ENCODE assay signal across 23 mouse cellular contexts in the genomic region with DNA sequence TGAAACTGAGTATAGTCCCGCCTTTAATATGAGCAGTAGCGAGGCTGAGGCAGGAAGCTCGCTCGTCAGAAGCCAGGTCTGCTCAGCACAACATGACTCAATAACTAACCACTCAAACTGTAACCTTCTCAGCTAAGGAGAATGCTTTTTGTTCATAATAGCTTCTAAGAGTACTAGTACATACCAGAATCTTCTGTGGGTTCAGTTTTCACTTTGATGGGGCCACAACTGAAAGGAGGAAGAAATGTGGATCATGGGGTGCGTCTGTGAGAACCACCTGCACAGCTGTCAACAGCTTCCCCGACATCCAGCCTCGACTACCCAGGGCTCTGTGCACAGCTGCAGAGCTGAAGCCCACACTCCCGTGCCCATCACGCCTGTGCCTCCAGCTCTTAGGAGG. TPM values are rescaled to one million over a fixed set of nuclear protein-coding genes. Genes with fewer than 3 reads are reported as not detected.
DNase-seq lines count a peak whose midpoint lies in the region; ATAC-seq and TF ChIP-seq lines count a peak whose summit lies in the region.
"Had no signal": no experiment of that assay in that cellular context is flagged by ENCODE, and none has a peak within 500 bp of the region (broad histone marks: within the 10 kb centered on the region; RNA-seq: fewer than 3 reads in every experiment).

No protein-coding gene starts in this region.

- 59% methylated on average over 9 of the region's 9 CpGs for WGBS in spleen, adult 2 months
- 7% methylated on average over 9 of the region's 9 CpGs for WGBS in thymus, adult 2 months

- peaks cover 29% of the 10 kb centered on the region for H3K36me3 ChIP-seq in spleen, adult 2 months (ENCODE audit: control insufficient read depth, insufficient read depth, low read length)
- H3K36me3 ChIP-seq in thymus, adult 2 months (ENCODE audit: control insufficient read depth, insufficient read depth, low read length): peaks cover 50% of the 10 kb centered on the region

- DNase-seq in spleen, adult 2 months (ENCODE audit: low read depth in 1 of 2, low spot score in 2 of 2): peak in 1 of 2 experiments; percentile 70
- no peak for DNase-seq in spleen, postnatal 4 days (ENCODE audit: low spot score in 2 of 2)
- peak; percentile 83 for DNase-seq in thymus, adult 2 months
- no peak for DNase-seq in left cerebral cortex, adult 8-10 months (ENCODE audit: low spot score in 2 of 2)
- no peak for DNase-seq in right cerebral cortex, postnatal 36 days (ENCODE audit: low spot score in 2 of 2)
- no peak for DNase-seq in cerebellum, adult 9-11 months
- DNase-seq: adrenal gland, postnatal 14 days; cerebellum, adult 18-20 months; forebrain, postnatal 0 days; gastrocnemius, adult 2 months; heart, adult 18-20 months; kidney, adult 2 months; kidney, postnatal 14 days; right cerebral cortex, postnatal 25 days had no signal

- no peaks in the 10 kb centered on the region; the same call in 1 of the 2 replicates for H3K4me1 ChIP-seq in spleen, adult 2 months (ENCODE audit: control insufficient read depth, insufficient read depth, insufficient read length)
- peaks cover 39% of the 10 kb centered on the region for H3K4me1 ChIP-seq in thymus, adult 2 months (replicated peaks; ENCODE audit: control insufficient read depth, insufficient read depth, low read length)
- H3K4me1 ChIP-seq: embryonic facial prominence, embryonic 10.5 days; limb, embryonic 13.5 days; midbrain, embryonic 15.5 days had no signal

- no peak overlapping the region for H3K4me3 ChIP-seq in spleen, adult 2 months (ENCODE audit: extremely low read depth, insufficient read depth, insufficient read length)
- H3K4me3 ChIP-seq in thymus, adult 2 months (ENCODE audit: control insufficient read depth, insufficient read depth, low read length): no peak overlapping the region
- H3K4me3 ChIP-seq: embryonic facial prominence, embryonic 10.5 days; erythroblast, embryonic 14.5 days; gastrocnemius, adult 2 months; limb, embryonic 13.5 days; megakaryocyte, embryonic 14.5 days; midbrain, embryonic 15.5 days had no signal

- peak overlapping the region; percentile 85 for H3K27ac ChIP-seq in spleen, adult 2 months (ENCODE audit: insufficient read depth, low read length)
- H3K27ac ChIP-seq in thymus, adult 2 months (ENCODE audit: control insufficient read depth, insufficient read depth, low read length): peak overlapping the region; percentile 99
- H3K27ac ChIP-seq: embryonic facial prominence, embryonic 10.5 days; gastrocnemius, adult 2 months; hindbrain, embryonic 14.5 days; limb, embryonic 13.5 days; liver, embryonic 14.5 days; midbrain, embryonic 15.5 days had no signal

- no peak for TF ChIP-seq POLR2A in spleen, adult 2 months (IDR thresholded peaks at IDR 0.05; ENCODE audit: low read depth, low read length)
- peak; percentile 45; the same call in 1 of the 2 replicates for TF ChIP-seq POLR2A in thymus, adult 2 months (IDR thresholded peaks at IDR 0.05; ENCODE audit: control insufficient read depth, extremely low read depth, insufficient read depth, low read length, poor library complexity)

- no peak for TF ChIP-seq CTCF in spleen, adult 2 months (IDR thresholded peaks at IDR 0.05; ENCODE audit: extremely low read depth, insufficient read depth, insufficient read length, insufficient replicate concordance)
- no peak for TF ChIP-seq CTCF in thymus, adult 2 months (IDR thresholded peaks at IDR 0.05; ENCODE audit: borderline replicate concordance, control insufficient read depth, extremely low read depth, insufficient read depth, low read length, poor library complexity)

- peak; percentile 94 for ATAC-seq in activated CD4-positive, CD25-positive, alpha-beta regulatory T cell, adult 4 months
- ATAC-seq: forebrain, postnatal 0 days; lung, postnatal 0 days; midbrain, embryonic 15.5 days had no signal

- H3K27me3 ChIP-seq in spleen, adult 2 months (ENCODE audit: control insufficient read depth, insufficient read depth, low read length): no peaks in the 10 kb centered on the region
- no peaks in the 10 kb centered on the region for H3K27me3 ChIP-seq in thymus, adult 2 months (ENCODE audit: control insufficient read depth, insufficient read depth, low read length)
- H3K27me3 ChIP-seq: limb, embryonic 13.5 days; megakaryocyte, embryonic 14.5 days; midbrain, embryonic 15.5 days had no signal

RNA-seq across cellular contexts. Expression of a gene that starts 32.0 kb away (rescaled TPM):
- polyA plus RNA-seq in spleen, adult 2 months (2012; rRNA removed): 44.7 and 48.2 TPM in 2 replicates
- polyA plus RNA-seq in activated CD4-positive, CD25-positive, alpha-beta regulatory T cell, adult 4 months (2017; shearing (Covaris generic)): 10 to 100 TPM; 71.1 to 90.5 TPM
- polyA plus RNA-seq in thymus, adult 2 months (2012; rRNA removed): 131 and 136 TPM in 2 replicates
- 100 to 1,000 TPM; 193 to 217 (median 197) TPM for total RNA-seq in left cerebral cortex, adult 8-10 months (2022)

RNA-seq across cellular contexts. Expression of a gene that starts 53.2 kb away (rescaled TPM):
- polyA plus RNA-seq in spleen, adult 2 months (2012; rRNA removed): 103 and 151 TPM in 2 replicates
- 10 to 100 TPM; 12.4 to 15.2 TPM for polyA plus RNA-seq in activated CD4-positive, CD25-positive, alpha-beta regulatory T cell, adult 4 months (2017; shearing (Covaris generic))
- 28.6 and 35.9 TPM in 2 replicates for polyA plus RNA-seq in thymus, adult 2 months (2012; rRNA removed)
- 10 to 100 TPM in 2 of 4 experiments, 1 to 10 TPM in 2; 5.3 to 16.2 (median 10.3) TPM for total RNA-seq in left cerebral cortex, adult 8-10 months (2022)
